Mouse (Mus musculus) neural tube, embryonic 13.5 days (tissue): Measurements from ENCODE around the gene Serpinb11. TPM values are rescaled to one million over a fixed set of nuclear protein-coding genes. Genes with fewer than 3 reads are reported as not detected.

Experiments used
- ATAC-seq: fragments of 200-750 bp; cut with Nextera tagmentation; 2 replicates; pipeline ENCODE4 v1.8.0; 2017; ENCODE audit warnings: low read depth, mild to moderate bottlenecking, moderate TSS enrichment, moderate library complexity
- H3K27ac ChIP-seq: fragments of 300-500 bp; sonication (generic); replicated peaks from 2 replicates; pipeline ENCODE4 v1.5.1; 2015; ENCODE audit warnings: moderate library complexity, mild to moderate bottlenecking, inconsistent platforms
- H3K27me3 ChIP-seq: fragments of 300-500 bp; sonication (generic); 2 replicates; pipeline ENCODE4 v1.6.1; 2015; ENCODE audit warnings: mild to moderate bottlenecking, inconsistent platforms
- H3K36me3 ChIP-seq: fragments of 300-500 bp; sonication (generic); 2 replicates; pipeline ENCODE4 v1.6.1; 2015; ENCODE audit warnings: mild to moderate bottlenecking, inconsistent platforms
- H3K4me1 ChIP-seq: fragments of 300-500 bp; sonication (generic); replicated peaks from 2 replicates; pipeline ENCODE4 v1.6.1; 2015; ENCODE audit warnings: inconsistent platforms
- H3K4me2 ChIP-seq: fragments of 300-500 bp; sonication (generic); 2 replicates; pipeline ENCODE4 v1.6.1; 2015; ENCODE audit warnings: inconsistent platforms, mild to moderate bottlenecking, moderate library complexity
- H3K4me3 ChIP-seq: fragments of 300-500 bp; sonication (generic); 2 replicates; pipeline ENCODE4 v1.5.1; 2015; ENCODE audit warnings: mild to moderate bottlenecking, inconsistent platforms
- H3K9ac ChIP-seq: fragments of 300-500 bp; sonication (generic); 2 replicates; pipeline ENCODE4 v1.6.1; 2015; ENCODE audit warnings: moderate library complexity, mild to moderate bottlenecking, inconsistent platforms
- H3K9me3 ChIP-seq: fragments of 300-500 bp; sonication (generic); 2 replicates; pipeline ENCODE4 v1.6.1; 2016; ENCODE audit warnings: inconsistent platforms
- WGBS: fragments of 180-500 bp; shearing (Covaris S2); methylation state at CpG from one replicate; pipeline ENCODE4 v1.1.7; 2015; 5-methylcytosine and 5-hydroxymethylcytosine counted together
- polyA plus RNA-seq: library from polyadenylated mRNA; unstranded; fragments of >200 nt; fragmentation: Nextera tagmentation; extraction: Ambion mirVana; gene quantifications from 2 replicates; pipeline ENCODE4 v1.2.1, GENCODE M21; 2015

The Serpinb11 gene
- polyA plus RNA-seq, 1 experiment from 2014 or later: not detected

- Histone ChIP-seq H3K27ac (no peak overlapping the region), H3K4me1 (no peaks in the 10 kb centered on the region), H3K9me3 (no peaks in the 10 kb centered on the region), H3K4me2 (no peak overlapping the region), H3K27me3 (no peaks in the 10 kb centered on the region), H3K4me3 (no peak overlapping the region), H3K9ac (no peak overlapping the region), H3K36me3 (no peaks in the 10 kb centered on the region)
- no peak for ATAC-seq
- 91% methylated on average over 2 of the region's 2 CpGs for WGBS
These were observed 28.8 kb downstream of the Serpinb11 start for GRCm38 (mm10) chr1:107389753-107390152.

DNA sequence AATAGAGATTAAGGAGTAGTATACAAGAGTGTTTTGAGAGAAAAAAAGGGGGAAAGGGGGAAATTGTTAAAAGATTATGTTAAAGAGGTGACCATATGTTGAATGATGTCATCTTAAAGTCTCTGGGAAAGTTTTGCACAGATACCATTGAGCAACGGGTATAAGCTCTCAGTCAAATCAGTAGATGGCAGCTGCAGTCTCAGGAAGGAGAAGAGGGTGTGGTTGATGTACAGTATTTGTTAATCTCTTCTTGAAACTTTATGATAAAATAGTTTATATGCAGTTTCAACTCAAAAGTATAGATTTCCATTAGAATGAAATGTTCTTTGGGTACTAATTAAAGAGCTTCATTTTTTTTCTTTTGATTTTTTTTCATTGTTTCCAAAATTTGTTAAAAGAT lies 36.5 kb downstream of the Serpinb11 start:
- 81% methylated on average over 1 of the region's 1 CpGs for WGBS
- H3K4me3 ChIP-seq: no peak overlapping the region
- H3K27me3 ChIP-seq: no peaks in the 10 kb centered on the region
- no peak overlapping the region for H3K4me2 ChIP-seq
- H3K27ac ChIP-seq: no peak overlapping the region
- no peaks in the 10 kb centered on the region for H3K9me3 ChIP-seq
- no peaks in the 10 kb centered on the region for H3K4me1 ChIP-seq
- ATAC-seq: no peak
- no peak overlapping the region for H3K9ac ChIP-seq
- no peaks in the 10 kb centered on the region for H3K36me3 ChIP-seq

- WGBS: 87% methylated on average over 3 of the region's 3 CpGs
- Histone ChIP-seq H3K4me3 (no peak within 1 kb of the TSS), H3K4me1 (no peaks in the 10 kb centered on the region), H3K27ac (no peak within 1 kb of the TSS), H3K9ac (no peak within 1 kb of the TSS), H3K27me3 (no peaks in the 10 kb centered on the region), H3K36me3 (no peaks in the 10 kb centered on the region), H3K9me3 (no peaks in the 10 kb centered on the region), H3K4me2 (no peak within 1 kb of the TSS)
- no peak for ATAC-seq
These were observed 38.4 kb downstream of the Serpinb11 start, which contains the start of gene Serpinb7 for GRCm38 (mm10) chr1:107399355-107399754. Gene Serpinb7, plus strand, starts transcription at chr1:107399655.

DNA sequence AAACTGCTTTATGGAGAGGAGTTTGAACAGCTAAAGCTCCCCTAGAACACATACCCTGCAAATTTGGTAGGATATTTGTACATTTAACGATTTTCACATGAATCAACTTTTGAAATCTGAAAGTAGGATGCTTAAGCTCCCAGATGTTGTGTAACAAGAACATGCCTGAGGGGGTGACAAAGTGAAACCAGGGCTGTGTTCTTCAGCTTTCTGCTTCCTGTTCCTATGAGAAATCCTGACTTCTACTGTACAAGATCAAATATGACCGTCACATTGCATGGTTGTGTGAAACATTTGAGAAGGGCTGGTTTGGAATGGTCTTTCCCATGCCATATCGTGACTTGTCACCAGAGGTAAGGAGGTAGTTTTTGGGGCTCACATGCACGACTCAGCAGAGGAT lies 41.1 kb downstream of the Serpinb11 start:
- 82% methylated on average over 4 of the region's 4 CpGs for WGBS
- Histone ChIP-seq H3K27me3 (no peaks in the 10 kb centered on the region), H3K4me2 (no peak overlapping the region), H3K9ac (no peak overlapping the region), H3K4me3 (no peak overlapping the region), H3K4me1 (no peaks in the 10 kb centered on the region), H3K9me3 (no peaks in the 10 kb centered on the region), H3K36me3 (no peaks in the 10 kb centered on the region), H3K27ac (no peak overlapping the region)
- ATAC-seq: no peak

- H3K9ac ChIP-seq: no peak overlapping the region
- ATAC-seq: no peak
- 43% methylated on average over 1 of the region's 1 CpGs for whole genome bisulfite sequencing
- H3K4me2 ChIP-seq: no peak overlapping the region
- H3K36me3 ChIP-seq: no peaks in the 10 kb centered on the region
- H3K4me3 ChIP-seq: no peak overlapping the region
- no peak overlapping the region for H3K27ac ChIP-seq
- H3K9me3 ChIP-seq: no peaks in the 10 kb centered on the region
- no peaks in the 10 kb centered on the region for H3K27me3 ChIP-seq
- H3K4me1 ChIP-seq: no peaks in the 10 kb centered on the region
These were observed 53.7 kb downstream of the Serpinb11 start for GRCm38 (mm10) chr1:107414650-107415049.

DNA sequence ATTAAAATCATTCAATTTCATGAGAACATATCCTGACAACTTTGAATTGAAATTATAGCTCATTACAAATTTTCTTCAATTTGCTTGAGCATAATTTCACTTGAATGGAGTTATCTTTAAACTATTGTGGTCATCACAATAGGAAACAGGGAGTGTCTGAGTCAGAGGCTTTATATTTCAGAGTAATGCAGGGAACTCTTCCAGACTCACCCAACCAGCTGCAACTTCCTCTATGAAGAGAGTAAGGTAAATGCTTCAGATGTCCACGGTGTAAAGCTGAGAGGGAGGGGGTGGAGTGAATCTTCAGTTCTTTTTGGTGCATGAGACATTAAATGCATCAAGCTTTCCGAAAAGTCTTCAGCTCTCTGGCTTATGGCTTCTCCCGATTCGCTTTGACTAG lies 61.5 kb downstream of the Serpinb11 start:
- ATAC-seq: no peak
- Histone ChIP-seq H3K36me3 (no peaks in the 10 kb centered on the region), H3K4me2 (no peak overlapping the region), H3K4me1 (no peaks in the 10 kb centered on the region), H3K4me3 (no peak overlapping the region), H3K9ac (no peak overlapping the region), H3K27ac (no peak overlapping the region), H3K9me3 (no peaks in the 10 kb centered on the region), H3K27me3 (no peaks in the 10 kb centered on the region)
- WGBS: 78% methylated on average over 4 of the region's 4 CpGs

Other genes starting within 250 kb of the Serpinb11 start
- gene Serpinb3b, start 82.8 kb upstream of the Serpinb11 start, polyA plus RNA-seq: not detected in 2 replicates
- not detected in 2 replicates for gene Serpinb3c, start 82.8 kb upstream of the Serpinb11 start, polyA plus RNA-seq
- gene Serpinb7, start 38.5 kb downstream of the Serpinb11 start, polyA plus RNA-seq: not detected in 2 replicates
- gene Serpinb2, start 150.2 kb downstream of the Serpinb11 start, polyA plus RNA-seq: 0.32 and 0.47 TPM in 2 replicates
- gene Serpinb8, start 228.8 kb downstream of the Serpinb11 start, polyA plus RNA-seq: 1.1 and 1.3 TPM in 2 replicates